Mouse (Mus musculus): ENCODE data around the gene Nfx1.

DNA sequence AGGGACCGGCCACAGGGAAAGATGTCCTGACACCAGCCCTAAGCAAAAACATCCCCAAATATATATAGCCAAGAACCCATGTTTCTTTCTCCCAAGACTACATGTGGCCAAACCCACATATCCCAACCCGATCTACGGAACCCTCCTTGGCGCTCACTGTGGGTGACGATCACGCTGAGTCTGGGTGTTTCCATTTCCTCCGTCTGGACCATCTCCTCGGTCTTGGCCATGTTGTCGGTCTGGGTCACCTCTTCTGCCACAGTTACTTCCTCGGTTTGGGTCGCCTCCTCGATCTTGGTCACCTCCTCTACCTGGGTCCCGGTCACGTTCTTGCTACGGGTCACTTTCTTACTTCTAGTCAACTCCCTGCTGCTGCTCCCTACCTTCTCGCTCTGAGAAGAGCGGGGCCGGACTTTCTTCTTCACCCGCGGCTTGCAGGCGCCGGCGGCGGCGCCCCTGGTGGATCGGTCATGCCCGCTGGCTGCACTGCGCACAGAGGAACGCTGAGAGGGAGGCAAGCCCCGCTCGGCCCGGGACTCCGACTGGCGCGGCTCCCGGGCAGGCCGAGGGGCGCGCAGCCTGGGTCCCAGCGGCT, 23.0 kb upstream of the Nfx1 start:
- TF ChIP-seq CTCF (IDR thresholded peaks at IDR 0.05) (peak; percentile 58), EP300 (IDR thresholded peaks at IDR 0.05; ENCODE audit: insufficient read depth, low read depth, low read length) (no peak)
